Mouse (Mus musculus): ENCODE measurements around the gene Cutc. TPM values are rescaled to one million over a fixed set of nuclear protein-coding genes. Genes with fewer than 3 reads are reported as not detected.

The Cutc gene
- polyA plus RNA-seq, 1 experiment from 2014 or later, result 7.5 TPM

DNA sequence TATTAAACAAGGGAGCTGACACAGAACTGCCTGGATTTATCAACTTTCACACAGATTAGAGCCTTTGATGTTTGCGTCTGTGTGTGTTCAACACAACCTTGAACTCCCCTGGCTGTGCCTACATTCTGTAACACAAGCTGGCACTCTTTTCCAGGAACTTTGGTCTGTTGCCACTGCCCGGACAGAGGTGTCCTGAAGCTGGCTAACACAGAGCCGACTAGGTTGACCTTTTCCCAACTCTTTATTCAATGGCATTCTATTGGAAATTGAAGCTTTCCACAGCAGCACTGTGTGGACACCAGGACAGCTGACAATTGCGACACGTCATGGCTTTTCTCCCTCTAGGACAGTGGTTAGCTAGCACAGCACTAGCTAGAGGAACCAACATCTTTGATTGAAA, 44.4 kb downstream of the Cutc start:
- 75% methylated on average over 5 of the region's 5 CpGs for WGBS
- H3K4me1 ChIP-seq (ENCODE audit: control insufficient read depth, insufficient read depth, low read length), result no peaks in the 10 kb centered on the region
- H3K4me2 ChIP-seq (ENCODE audit: low read length), result no peak overlapping the region

DNA sequence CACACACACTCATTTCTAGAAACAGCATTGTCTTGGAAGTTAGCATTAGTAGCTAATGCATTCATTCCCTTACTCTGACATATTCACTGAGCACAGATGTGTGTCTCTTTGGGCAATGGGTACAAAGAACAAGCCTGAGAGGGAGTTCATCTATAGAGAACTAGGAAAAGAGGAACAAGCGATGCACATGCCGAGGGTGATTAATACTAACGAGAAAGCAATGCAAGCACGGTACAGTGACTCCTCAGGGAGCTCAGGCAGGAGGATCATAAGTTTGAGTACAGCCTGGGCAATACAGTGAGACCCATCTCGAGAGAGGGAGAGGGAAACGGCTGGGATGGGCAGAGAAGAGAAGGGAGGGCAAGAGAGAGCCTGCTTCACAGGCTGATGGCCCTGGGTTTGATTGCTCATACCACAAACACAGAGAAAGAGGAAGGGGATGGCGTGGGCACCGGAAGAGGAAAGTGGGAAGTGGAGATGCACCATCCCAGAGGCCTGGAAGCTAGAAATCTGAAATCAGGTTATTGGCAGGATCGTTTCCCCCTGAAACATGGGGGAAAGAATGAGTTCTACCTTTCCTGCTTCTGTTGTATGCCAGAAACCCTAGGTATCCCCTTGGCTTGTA, 48.7 kb downstream of the Cutc start:
- Histone ChIP-seq H3K27ac (ENCODE audit: low read length) (no peak overlapping the region), H3K36me3 (ENCODE audit: control insufficient read depth, insufficient read depth, low read length) (no peaks in the 10 kb centered on the region), H3K4me3 (ENCODE audit: low read depth, low read length) (no peak overlapping the region), H3K9me3 (replicated peaks; ENCODE audit: control insufficient read depth, low read length, poor library complexity, severe bottlenecking) (no peaks in the 10 kb centered on the region), H3K4me1 (ENCODE audit: control insufficient read depth, insufficient read depth, low read length) (no peaks in the 10 kb centered on the region), H3K27me3 (ENCODE audit: control insufficient read depth, insufficient read depth, low read depth, low read length) (no peaks in the 10 kb centered on the region), H3K4me2 (ENCODE audit: low read length) (no peak overlapping the region), H3K9ac (ENCODE audit: low read depth, low read length) (no peak overlapping the region)
- WGBS, result 85% methylated on average over 9 of the region's 9 CpGs
- no peak for ATAC-seq

More for the DNA sequence above, 44.4 kb downstream of the Cutc start:
- Histone ChIP-seq H3K9ac (ENCODE audit: low read depth, low read length) (no peak overlapping the region), H3K27ac (ENCODE audit: low read length) (no peak overlapping the region), H3K9me3 (replicated peaks; ENCODE audit: control insufficient read depth, low read length, poor library complexity, severe bottlenecking) (no peaks in the 10 kb centered on the region), H3K36me3 (ENCODE audit: control insufficient read depth, insufficient read depth, low read length) (no peaks in the 10 kb centered on the region), H3K27me3 (ENCODE audit: control insufficient read depth, insufficient read depth, low read depth, low read length) (no peaks in the 10 kb centered on the region), H3K4me3 (ENCODE audit: low read depth, low read length) (no peak overlapping the region)
- ATAC-seq, result no peak

- WGBS, result 82% methylated on average over 10 of the region's 10 CpGs
- no peak overlapping the region for H3K4me2 ChIP-seq (ENCODE audit: low read length)
- no peaks in the 10 kb centered on the region for H3K4me1 ChIP-seq (ENCODE audit: control insufficient read depth, insufficient read depth, low read length)
- no peak overlapping the region for H3K9ac ChIP-seq (ENCODE audit: low read depth, low read length)
- no peak overlapping the region for H3K27ac ChIP-seq (ENCODE audit: low read length)
- no peaks in the 10 kb centered on the region for H3K27me3 ChIP-seq (ENCODE audit: control insufficient read depth, insufficient read depth, low read depth, low read length)
- no peak for ATAC-seq
- no peaks in the 10 kb centered on the region for H3K9me3 ChIP-seq (replicated peaks; ENCODE audit: control insufficient read depth, low read length, poor library complexity, severe bottlenecking)
- no peaks in the 10 kb centered on the region for H3K36me3 ChIP-seq (ENCODE audit: control insufficient read depth, insufficient read depth, low read length)
- no peak overlapping the region for H3K4me3 ChIP-seq (ENCODE audit: low read depth, low read length)
These were observed 51.1 kb downstream of the Cutc start for GRCm38 (mm10) chr19:43803866-43804265.

DNA sequence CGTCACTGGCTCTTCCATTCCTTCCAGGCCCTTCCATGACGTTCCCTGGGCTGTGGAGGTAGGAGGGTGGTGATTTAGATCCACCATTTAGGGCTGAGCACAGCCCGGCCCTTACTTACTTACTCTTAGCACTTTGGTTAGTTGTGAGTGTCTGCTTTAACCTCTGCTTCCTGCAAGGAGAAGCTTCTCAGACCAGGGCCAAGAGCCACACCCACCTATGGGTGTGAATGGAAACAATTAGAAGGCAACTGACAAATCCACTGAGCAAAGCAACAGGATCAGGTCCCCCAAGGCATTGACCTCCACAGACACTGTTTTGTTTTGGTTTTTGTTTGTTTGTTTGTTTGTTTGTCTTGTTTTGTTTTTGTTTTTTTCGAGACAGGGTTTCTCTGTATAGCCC, 56.5 kb downstream of the Cutc start:
- Histone ChIP-seq H3K27me3 (ENCODE audit: control insufficient read depth, insufficient read depth, low read depth, low read length) (no peaks in the 10 kb centered on the region), H3K9ac (ENCODE audit: low read depth, low read length) (no peak overlapping the region), H3K27ac (ENCODE audit: low read length) (no peak overlapping the region), H3K4me3 (ENCODE audit: low read depth, low read length) (no peak overlapping the region), H3K9me3 (replicated peaks; ENCODE audit: control insufficient read depth, low read length, poor library complexity, severe bottlenecking) (no peaks in the 10 kb centered on the region), H3K4me1 (ENCODE audit: control insufficient read depth, insufficient read depth, low read length) (no peaks in the 10 kb centered on the region), H3K36me3 (ENCODE audit: control insufficient read depth, insufficient read depth, low read length) (no peaks in the 10 kb centered on the region), H3K4me2 (ENCODE audit: low read length) (no peak overlapping the region)
- 31% methylated on average over 4 of the region's 4 CpGs for whole genome bisulfite sequencing
- no peak for ATAC-seq

DNA sequence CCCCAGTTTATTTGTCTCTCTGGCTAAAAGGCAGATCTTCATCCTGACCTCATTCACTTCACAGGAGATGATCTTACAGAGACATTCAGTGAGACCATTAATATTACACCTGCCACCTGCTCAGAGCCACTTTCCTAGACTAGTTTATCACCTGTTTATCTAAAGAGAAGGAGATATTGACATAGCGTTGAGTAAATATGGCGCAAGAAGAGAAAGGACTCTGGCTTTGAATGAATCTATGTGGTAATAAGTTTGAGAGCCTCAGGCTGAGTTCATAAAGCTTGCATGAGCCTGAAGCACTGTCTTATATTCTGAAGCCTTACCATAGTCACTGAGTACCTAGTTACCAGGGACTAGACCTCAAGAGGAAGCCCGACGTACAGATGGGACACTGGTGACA, 58.6 kb downstream of the Cutc start:
- no peak for ATAC-seq
- no peaks in the 10 kb centered on the region for H3K36me3 ChIP-seq (ENCODE audit: control insufficient read depth, insufficient read depth, low read length)
- no peak overlapping the region for H3K9ac ChIP-seq (ENCODE audit: low read depth, low read length)
- no peaks in the 10 kb centered on the region for H3K27me3 ChIP-seq (ENCODE audit: control insufficient read depth, insufficient read depth, low read depth, low read length)
- H3K9me3 ChIP-seq (replicated peaks; ENCODE audit: control insufficient read depth, low read length, poor library complexity, severe bottlenecking), result no peaks in the 10 kb centered on the region
- 97% methylated on average over 4 of the region's 4 CpGs for WGBS
- no peak overlapping the region for H3K27ac ChIP-seq (ENCODE audit: low read length)
- H3K4me2 ChIP-seq (ENCODE audit: low read length), result no peak overlapping the region
- no peaks in the 10 kb centered on the region for H3K4me1 ChIP-seq (ENCODE audit: control insufficient read depth, insufficient read depth, low read length)
- no peak overlapping the region for H3K4me3 ChIP-seq (ENCODE audit: low read depth, low read length)

DNA sequence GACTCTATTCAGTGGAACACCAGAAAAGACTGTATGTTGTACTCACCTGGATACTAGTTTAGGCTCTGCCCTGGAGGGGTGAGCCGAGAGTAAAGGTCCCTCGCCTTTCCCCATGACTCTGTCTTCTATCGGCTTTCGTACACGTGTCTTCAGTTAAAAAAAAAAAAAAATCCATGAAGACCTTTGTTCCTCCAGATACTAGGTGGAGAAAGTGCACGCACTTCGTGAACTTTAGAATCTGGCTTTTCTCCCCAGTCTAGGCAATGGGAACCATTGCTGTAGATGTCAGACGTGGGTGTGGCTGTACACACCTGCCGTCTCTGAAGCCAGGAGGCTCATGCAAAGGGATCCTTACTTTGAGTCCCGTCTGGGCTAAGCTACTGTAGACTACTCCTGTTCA, 60.5 kb downstream of the Cutc start:
- Histone ChIP-seq H3K4me1 (ENCODE audit: control insufficient read depth, insufficient read depth, low read length) (no peaks in the 10 kb centered on the region), H3K4me3 (ENCODE audit: low read depth, low read length) (no peak overlapping the region), H3K27me3 (ENCODE audit: control insufficient read depth, insufficient read depth, low read depth, low read length) (no peaks in the 10 kb centered on the region), H3K9me3 (replicated peaks; ENCODE audit: control insufficient read depth, low read length, poor library complexity, severe bottlenecking) (no peaks in the 10 kb centered on the region), H3K4me2 (ENCODE audit: low read length) (no peak overlapping the region), H3K36me3 (ENCODE audit: control insufficient read depth, insufficient read depth, low read length) (no peaks in the 10 kb centered on the region), H3K27ac (ENCODE audit: low read length) (no peak overlapping the region), H3K9ac (ENCODE audit: low read depth, low read length) (no peak overlapping the region)
- WGBS, result 94% methylated on average over 10 of the region's 10 CpGs
- no peak for ATAC-seq

DNA sequence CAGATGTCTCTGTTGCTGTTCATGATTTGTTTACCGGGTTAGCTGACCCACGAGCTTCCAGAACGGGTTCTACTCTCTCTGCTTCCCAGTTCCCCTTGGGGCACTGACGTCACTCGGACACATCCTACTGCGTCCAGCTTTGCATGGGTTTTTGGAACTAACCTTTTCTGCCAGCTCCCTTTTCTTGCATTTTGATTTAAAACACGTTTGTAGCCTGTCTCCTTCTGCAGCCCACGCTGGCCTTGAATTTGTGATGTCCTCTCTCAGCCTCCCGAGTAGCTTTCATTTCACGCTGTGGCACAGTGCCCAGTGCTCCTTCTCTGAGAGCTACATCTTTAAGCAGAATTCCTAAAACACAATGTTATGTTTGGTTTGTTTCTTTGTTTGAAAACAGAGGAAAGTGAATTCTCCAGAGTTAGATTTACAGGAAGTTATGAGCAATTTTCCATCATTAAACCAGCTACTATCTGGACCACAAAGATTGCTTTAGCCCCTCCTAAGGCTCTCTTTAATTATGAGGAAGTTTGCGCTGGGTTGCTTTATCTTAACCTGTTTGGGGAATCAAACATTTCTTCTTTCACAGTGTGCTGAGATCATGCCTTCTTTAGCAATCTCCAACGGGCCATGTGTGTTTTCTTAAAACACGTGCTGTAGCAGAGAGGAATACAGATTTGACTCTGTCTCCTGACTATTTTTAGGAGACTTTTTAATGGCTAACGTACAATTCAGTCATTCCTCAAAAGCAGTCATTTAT, 63.0 kb downstream of the Cutc start:
- Histone ChIP-seq H3K36me3 (ENCODE audit: control insufficient read depth, insufficient read depth, low read length) (no peaks in the 10 kb centered on the region), H3K9me3 (replicated peaks; ENCODE audit: control insufficient read depth, low read length, poor library complexity, severe bottlenecking) (no peaks in the 10 kb centered on the region), H3K27ac (ENCODE audit: low read length) (no peak overlapping the region), H3K9ac (ENCODE audit: low read depth, low read length) (no peak overlapping the region), H3K27me3 (ENCODE audit: control insufficient read depth, insufficient read depth, low read depth, low read length) (no peaks in the 10 kb centered on the region), H3K4me2 (ENCODE audit: low read length) (no peak overlapping the region), H3K4me3 (ENCODE audit: low read depth, low read length) (no peak overlapping the region), H3K4me1 (ENCODE audit: control insufficient read depth, insufficient read depth, low read length) (no peaks in the 10 kb centered on the region)
- WGBS, result 66% methylated on average over 14 of the region's 14 CpGs
- ATAC-seq, result no peak

Other genes with a start within 250 kb of the Cutc start
- 107 and 113 TPM in 2 replicates for gene Got1, start 228.4 kb upstream of the Cutc start, polyA plus RNA-seq (2015; fragmentation: Nextera tagmentation; extraction: Ambion mirVana)
- 0.51 and 0.55 TPM in 2 replicates for gene Nkx2-3, start 140.7 kb upstream of the Cutc start, polyA plus RNA-seq (2015; fragmentation: Nextera tagmentation; extraction: Ambion mirVana)
- 12.8 and 14.1 TPM in 2 replicates for gene Slc25a28, start 78.1 kb upstream of the Cutc start, polyA plus RNA-seq (2015; fragmentation: Nextera tagmentation; extraction: Ambion mirVana)
- gene Entpd7, start 63.3 kb upstream of the Cutc start, polyA plus RNA-seq (2015; fragmentation: Nextera tagmentation; extraction: Ambion mirVana), result 7.1 and 8.2 TPM in 2 replicates
- 13.1 and 14.4 TPM in 2 replicates for gene Cox15, start within 50 bp of the Cutc start, polyA plus RNA-seq (2015; fragmentation: Nextera tagmentation; extraction: Ambion mirVana)
- 0.04 and 0.11 TPM in 2 replicates for gene Abcc2, start 29.2 kb downstream of the Cutc start, polyA plus RNA-seq (2015; fragmentation: Nextera tagmentation; extraction: Ambion mirVana)
- gene Dnmbp, start 187.2 kb downstream of the Cutc start, polyA plus RNA-seq (2015; fragmentation: Nextera tagmentation; extraction: Ambion mirVana), result 7.4 and 8.2 TPM in 2 replicates
- gene Cpn1, start 233.6 kb downstream of the Cutc start, polyA plus RNA-seq (2015; fragmentation: Nextera tagmentation; extraction: Ambion mirVana), result 0.37 and 0.39 TPM in 2 replicates

Measured in midbrain, embryonic 16.5 days (tissue).